Mouse (Mus musculus) liver, embryonic 14 days (tissue): ENCODE results near the gene Vma21-ps. TPM values are rescaled to one million over a fixed set of nuclear protein-coding genes. Genes with fewer than 3 reads are reported as not detected.

Experiments used
- polyA plus RNA-seq: library from polyadenylated mRNA; depleted of rRNA; stranded (reverse); fragments of >200 nt; gene quantifications from 2 replicates; pipeline ENCODE4 v1.2.3, GENCODE M21; 2012; rRNA removed

Vma21-ps gene
- polyA plus RNA-seq, result 1.5 and 1.9 TPM in 2 replicates

GRCm38 (mm10) chr4:52497144-52497543 is at the start of gene Vma21-ps:
TSS of gene Vma21-ps (minus strand) at chr4:52497244.

Other genes with a start within 250 kb of the Vma21-ps start
- gene Smc2, start 58.0 kb downstream of the Vma21-ps start, polyA plus RNA-seq, result 17.7 and 22.8 TPM in 2 replicates
- not detected in 2 replicates for gene Toporsl, start 99.0 kb upstream of the Vma21-ps start, polyA plus RNA-seq